Mouse (Mus musculus) small intestine, adult 2 months (tissue): ENCODE data around the gene Ywhab.

Source experiments
- CTCF ChIP-seq: fragments of 200-500 bp; IDR thresholded peaks from 2 replicates; pipeline ENCODE4 v1.5.1; 2012; ENCODE audit warnings: low read depth, mild to moderate bottlenecking, control low read depth, inconsistent platforms, low read length, moderate library complexity, mixed read lengths; ENCODE audit not compliant: insufficient replicate concordance, insufficient read length; ENCODE audit errors: extremely low read depth
- POLR2A ChIP-seq: fragments of 200-500 bp; IDR thresholded peaks from 2 replicates; pipeline ENCODE4 v1.6.1; 2012; ENCODE audit warnings: low read depth, mild to moderate bottlenecking, control low read depth, inconsistent platforms, low read length, moderate library complexity

DNA sequence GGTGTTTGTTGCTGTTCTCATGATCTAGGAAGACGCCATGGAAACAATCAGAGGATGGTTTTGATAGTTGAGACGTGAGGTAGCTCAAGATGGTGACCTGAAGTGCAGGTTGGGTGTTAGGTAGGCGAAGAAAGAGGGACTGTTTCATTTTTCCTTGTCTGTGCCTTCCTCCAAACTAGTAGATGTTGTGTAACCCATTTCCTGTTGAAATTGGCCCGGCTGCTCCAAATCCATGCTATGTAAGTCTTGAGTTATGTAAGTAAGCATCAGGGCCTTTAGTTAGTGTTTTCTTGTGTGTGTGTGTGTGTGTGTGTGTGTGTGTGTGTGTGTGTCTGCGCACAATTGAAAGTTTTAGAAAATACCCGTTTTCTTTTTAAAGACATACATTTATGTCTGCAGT, 14.5 kb downstream of the Ywhab start:
- no peak for TF ChIP-seq CTCF
- TF ChIP-seq POLR2A: no peak
